Mouse (Mus musculus): ENCODE results near the gene Figla. TPM values are rescaled to one million over a fixed set of nuclear protein-coding genes. Genes with fewer than 3 reads are reported as not detected.

Figla gene
- total RNA-seq, 2 experiments from 2014 or later = not detected

GRCm38 (mm10) chr6:86070277-86070676 lies 54.3 kb downstream of the Figla start:
- no peak for DNase-seq

Other genes with a start within 250 kb of the Figla start
- gene Nat8f6, start 195.2 kb upstream of the Figla start, total RNA-seq (2021) = under 1 TPM in 1 of 2 experiments, not detected in 1; 0.21 TPM
- gene Nat8f5, start 195.2 kb upstream of the Figla start, total RNA-seq (2021) = under 1 TPM in 1 of 2 experiments, not detected in 1; 0.23 TPM
- gene Nat8, start 184.1 kb upstream of the Figla start, total RNA-seq (2021) = not detected
- gene Nat8f2, start 147.0 kb upstream of the Figla start, total RNA-seq (2021) = under 1 TPM; 0.35 to 0.36 TPM
- gene Nat8f4, start 111.3 kb upstream of the Figla start, total RNA-seq (2021) = 1 to 10 TPM; 1.2 to 1.4 TPM
- gene Tprkb, start 104.3 kb upstream of the Figla start, total RNA-seq (2021) = 10 to 100 TPM; 22.4 to 23.3 TPM
- 1 to 10 TPM; 2.5 TPM for gene Nat8f1, start 100.5 kb upstream of the Figla start, total RNA-seq (2021)
- gene Dusp11, start 54.5 kb upstream of the Figla start, total RNA-seq (2021) = 10 to 100 TPM; 49.0 to 63.7 TPM
- 1 to 10 TPM in 1 of 2 experiments, under 1 TPM in 1; 0.68 to 1.9 TPM for gene Add2, start 12.5 kb downstream of the Figla start, total RNA-seq (2021)
- gene Tgfa, start 179.1 kb downstream of the Figla start, total RNA-seq (2021) = under 1 TPM; 0.35 to 0.75 TPM